Mouse (Mus musculus) forebrain, embryonic 16.5 days (tissue): ENCODE results near the gene Rps6kl1. TPM values are rescaled to one million over a fixed set of nuclear protein-coding genes. Genes with fewer than 3 reads are reported as not detected.

ENCODE experiments used
- ATAC-seq: fragments of 200-750 bp; cut with Nextera tagmentation; 2 replicates; pipeline ENCODE4 v1.8.0; 2017; ENCODE audit warnings: mild to moderate bottlenecking, moderate library complexity
- H3K27ac ChIP-seq: fragments of 300-500 bp; sonication (generic); 2 replicates; pipeline ENCODE4 v1.5.1; 2014; ENCODE audit warnings: low read length, control low read depth
- H3K27me3 ChIP-seq: fragments of 300-500 bp; sonication (generic); replicated peaks from 2 replicates; pipeline ENCODE4 v1.6.1; 2014; ENCODE audit warnings: low read length; ENCODE audit not compliant: control insufficient read depth, insufficient read depth
- H3K36me3 ChIP-seq: fragments of 300-500 bp; sonication (generic); 2 replicates; pipeline ENCODE4 v1.6.1; 2014; ENCODE audit not compliant: control insufficient read depth, insufficient read depth
- H3K4me1 ChIP-seq: fragments of 300-500 bp; sonication (generic); replicated peaks from 2 replicates; pipeline ENCODE4 v1.6.1; 2014; ENCODE audit warnings: low read length; ENCODE audit not compliant: control insufficient read depth, insufficient read depth
- H3K4me2 ChIP-seq: fragments of 300-500 bp; sonication (generic); 2 replicates; pipeline ENCODE4 v1.6.1; 2014; ENCODE audit warnings: mild to moderate bottlenecking, low read length, control low read depth
- H3K4me3 ChIP-seq: fragments of 300-500 bp; sonication (generic); replicated peaks from 2 replicates; pipeline ENCODE4 v1.5.1; 2014; ENCODE audit warnings: mild to moderate bottlenecking, low read length, control low read depth
- H3K9ac ChIP-seq: fragments of 300-500 bp; sonication (generic); replicated peaks from 2 replicates; pipeline ENCODE4 v1.6.1; 2014; ENCODE audit warnings: low read depth, low read length, control low read depth
- H3K9me3 ChIP-seq: fragments of 300-500 bp; sonication (generic); 2 replicates; pipeline ENCODE4 v1.6.1; 2016; ENCODE audit warnings: low read length; ENCODE audit not compliant: control insufficient read depth
- WGBS: fragments of 180-500 bp; shearing (Covaris S2); extraction: QIAGEN DNeasy Blood & Tissue Kit; methylation state at CpG from one replicate; pipeline ENCODE4 v1.1.7; 2014; 5-methylcytosine and 5-hydroxymethylcytosine counted together
- polyA plus RNA-seq: library from polyadenylated mRNA; unstranded; fragments of >200 nt; fragmentation: Nextera tagmentation; extraction: Ambion mirVana; gene quantifications from 2 replicates; pipeline ENCODE4 v1.2.1, GENCODE M21; 2015

Gene Rps6kl1
- polyA plus RNA-seq, 1 experiment from 2014 or later = 30.8 TPM

- H3K27ac ChIP-seq = no peak overlapping the region
- no peak for ATAC-seq
- no peak overlapping the region for H3K4me2 ChIP-seq
- peaks cover 27% of the 10 kb centered on the region for H3K4me1 ChIP-seq
- no peak overlapping the region for H3K4me3 ChIP-seq
- H3K27me3 ChIP-seq = no peaks in the 10 kb centered on the region
- H3K36me3 ChIP-seq = no peaks in the 10 kb centered on the region
- H3K9ac ChIP-seq = no peak overlapping the region
- H3K9me3 ChIP-seq = no peaks in the 10 kb centered on the region
- WGBS = 59% methylated on average over 3 of the region's 3 CpGs
These were observed 42.4 kb downstream of the Rps6kl1 start for GRCm38 (mm10) chr12:85108643-85109042.

- ATAC-seq = no peak
- H3K4me2 ChIP-seq = no peak overlapping the region
- H3K4me3 ChIP-seq = no peak overlapping the region
- H3K36me3 ChIP-seq = no peaks in the 10 kb centered on the region
- H3K4me1 ChIP-seq = peaks cover 7% of the 10 kb centered on the region
- no peak overlapping the region for H3K27ac ChIP-seq
- no peaks in the 10 kb centered on the region for H3K27me3 ChIP-seq
- WGBS = 8% methylated on average over 8 of the region's 8 CpGs
- no peaks in the 10 kb centered on the region for H3K9me3 ChIP-seq
- no peak overlapping the region for H3K9ac ChIP-seq
These were observed 44.8 kb downstream of the Rps6kl1 start for GRCm38 (mm10) chr12:85106292-85106691.

DNA sequence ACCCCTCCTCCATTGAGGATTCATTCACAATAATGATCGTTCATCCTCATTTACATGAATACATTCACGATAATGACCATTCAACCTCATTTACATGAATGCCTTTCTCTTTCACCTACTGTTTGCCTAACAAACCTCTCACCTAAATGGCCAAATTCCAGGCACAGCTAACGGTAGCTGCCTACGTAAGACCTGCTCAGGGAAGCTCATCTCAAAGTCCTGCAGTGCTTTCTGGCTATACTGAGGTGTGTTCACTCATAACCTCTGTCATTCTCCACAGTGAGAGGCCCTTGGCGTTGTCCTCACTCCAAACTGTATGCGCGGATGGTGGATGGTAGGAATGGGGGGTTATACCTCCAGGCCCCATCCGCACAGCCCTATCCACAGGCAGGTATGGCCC is 46.3 kb downstream of the Rps6kl1 start:
- WGBS = 84% methylated on average over 8 of the region's 8 CpGs
- peaks cover 3% of the 10 kb centered on the region for H3K4me1 ChIP-seq
- ATAC-seq = no peak

DNA sequence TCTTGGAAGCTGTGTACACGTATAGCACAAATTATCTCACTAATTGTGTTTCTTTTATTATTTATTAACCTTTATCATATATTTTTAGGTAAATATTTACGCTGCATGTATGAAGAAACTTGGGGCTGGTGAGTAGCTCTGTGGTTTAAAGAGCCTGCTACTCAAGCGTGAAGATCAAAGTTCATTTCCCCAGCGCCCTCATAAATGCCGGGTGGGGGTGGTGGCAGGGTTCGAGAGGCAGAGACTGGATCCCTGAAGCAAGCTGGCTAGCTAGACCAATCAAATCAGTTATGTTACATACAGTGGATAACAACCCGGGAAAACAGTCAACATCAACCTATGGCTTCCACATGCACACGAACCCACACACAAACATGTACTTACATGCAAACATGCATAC is 48.0 kb downstream of the Rps6kl1 start:
- no peaks in the 10 kb centered on the region for H3K36me3 ChIP-seq
- no peaks in the 10 kb centered on the region for H3K27me3 ChIP-seq
- no peak overlapping the region for H3K4me3 ChIP-seq
- H3K4me2 ChIP-seq = no peak overlapping the region
- WGBS = 86% methylated on average over 8 of the region's 8 CpGs
- no peak overlapping the region for H3K27ac ChIP-seq
- no peaks in the 10 kb centered on the region for H3K4me1 ChIP-seq
- H3K9ac ChIP-seq = no peak overlapping the region
- no peak for ATAC-seq
- H3K9me3 ChIP-seq = no peaks in the 10 kb centered on the region

More for the DNA sequence above, 46.3 kb downstream of the Rps6kl1 start:
- Histone ChIP-seq H3K9me3 (no peaks in the 10 kb centered on the region), H3K27me3 (no peaks in the 10 kb centered on the region), H3K4me3 (no peak overlapping the region), H3K27ac (no peak overlapping the region), H3K9ac (no peak overlapping the region), H3K36me3 (no peaks in the 10 kb centered on the region), H3K4me2 (no peak overlapping the region)

GRCm38 (mm10) chr12:85101521-85102106 is 49.5 kb downstream of the Rps6kl1 start:
- Histone ChIP-seq H3K4me2 (no peak overlapping the region), H3K4me3 (no peak overlapping the region), H3K36me3 (no peaks in the 10 kb centered on the region), H3K27me3 (no peaks in the 10 kb centered on the region), H3K9ac (no peak overlapping the region), H3K4me1 (no peaks in the 10 kb centered on the region), H3K9me3 (no peaks in the 10 kb centered on the region), H3K27ac (no peak overlapping the region)
- 82% methylated on average over 5 of the region's 5 CpGs for WGBS
- no peak for ATAC-seq

GRCm38 (mm10) chr12:85101001-85101400 is 50.1 kb downstream of the Rps6kl1 start:
- no peaks in the 10 kb centered on the region for H3K27me3 ChIP-seq
- H3K4me1 ChIP-seq = no peaks in the 10 kb centered on the region
- H3K9ac ChIP-seq = no peak overlapping the region
- no peaks in the 10 kb centered on the region for H3K36me3 ChIP-seq
- H3K27ac ChIP-seq = no peak overlapping the region
- H3K9me3 ChIP-seq = no peaks in the 10 kb centered on the region
- WGBS = 54% methylated on average over 14 of the region's 14 CpGs
- ATAC-seq = no peak
- H3K4me2 ChIP-seq = no peak overlapping the region
- H3K4me3 ChIP-seq = no peak overlapping the region

GRCm38 (mm10) chr12:85095859-85096258 is 55.2 kb downstream of the Rps6kl1 start:
- H3K4me1 ChIP-seq = no peaks in the 10 kb centered on the region; the same call in 1 of the 2 replicates
- no peak for ATAC-seq
- no peak overlapping the region for H3K9ac ChIP-seq
- no peaks in the 10 kb centered on the region for H3K27me3 ChIP-seq
- H3K27ac ChIP-seq = no peak overlapping the region
- H3K36me3 ChIP-seq = no peaks in the 10 kb centered on the region
- H3K9me3 ChIP-seq = no peaks in the 10 kb centered on the region
- H3K4me2 ChIP-seq = no peak overlapping the region
- 85% methylated on average over 7 of the region's 7 CpGs for WGBS
- H3K4me3 ChIP-seq = no peak overlapping the region

- Histone ChIP-seq H3K4me2 (no peak overlapping the region), H3K27ac (no peak overlapping the region), H3K4me1 (no peaks in the 10 kb centered on the region; the same call in 1 of the 2 replicates), H3K27me3 (no peaks in the 10 kb centered on the region), H3K9me3 (no peaks in the 10 kb centered on the region), H3K9ac (no peak overlapping the region), H3K4me3 (no peak overlapping the region), H3K36me3 (no peaks in the 10 kb centered on the region)
- WGBS = 84% methylated on average over 11 of the region's 11 CpGs
- no peak for ATAC-seq
These were observed 55.9 kb downstream of the Rps6kl1 start for GRCm38 (mm10) chr12:85095146-85095545.

DNA sequence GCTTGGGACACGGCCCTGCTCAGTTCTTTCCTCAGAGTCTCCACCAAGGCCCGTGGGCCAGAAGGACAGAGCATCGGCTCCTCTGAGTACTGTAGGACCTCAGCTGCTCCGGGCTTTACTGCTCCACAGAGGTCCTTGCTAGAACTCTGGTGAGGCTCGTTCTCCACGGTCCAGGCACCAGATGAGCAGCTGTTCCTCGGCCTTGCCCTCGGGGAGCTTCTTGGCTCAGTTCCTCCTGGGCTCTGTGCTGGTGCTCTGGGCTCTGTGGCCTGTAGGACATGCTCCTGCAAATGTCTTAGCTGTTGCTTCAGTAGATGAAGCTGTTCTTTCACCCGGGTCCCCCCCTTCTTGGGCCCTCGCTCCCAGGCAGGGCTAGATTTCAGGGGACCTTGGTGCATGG is 56.4 kb downstream of the Rps6kl1 start:
- 82% methylated on average over 10 of the region's 10 CpGs for WGBS
- ATAC-seq = no peak

GRCm38 (mm10) chr12:85094010-85094409 is 57.1 kb downstream of the Rps6kl1 start:
- Histone ChIP-seq H3K27me3 (no peaks in the 10 kb centered on the region), H3K9me3 (no peaks in the 10 kb centered on the region), H3K4me3 (no peak overlapping the region), H3K9ac (no peak overlapping the region), H3K4me2 (no peak overlapping the region), H3K36me3 (no peaks in the 10 kb centered on the region), H3K4me1 (no peaks in the 10 kb centered on the region; the same call in 1 of the 2 replicates), H3K27ac (no peak overlapping the region)
- peak; percentile 48; the same call in 1 of the 2 replicates for ATAC-seq
- 47% methylated on average over 14 of the region's 14 CpGs for WGBS

More for the DNA sequence above, 56.4 kb downstream of the Rps6kl1 start:
- Histone ChIP-seq H3K27me3 (no peaks in the 10 kb centered on the region), H3K4me2 (no peak overlapping the region), H3K4me3 (no peak overlapping the region), H3K9me3 (no peaks in the 10 kb centered on the region), H3K36me3 (no peaks in the 10 kb centered on the region), H3K9ac (no peak overlapping the region), H3K27ac (no peak overlapping the region), H3K4me1 (no peaks in the 10 kb centered on the region; the same call in 1 of the 2 replicates)
